Mouse (Mus musculus): Measurements from ENCODE around the gene Slc45a2. TPM values are rescaled to one million over a fixed set of nuclear protein-coding genes. Genes with fewer than 3 reads are reported as not detected.
"Not testable (repeated sequence)": the region's sequence is repeated elsewhere in the genome, so short reads cannot be mapped to it uniquely, and the experiment has no call there.

The Slc45a2 gene
- total RNA-seq (2021): under 1 TPM in 1 of 2 experiments, not detected in 1; 0.13 TPM
- long read RNA-seq, experiment 1, partial matches to known transcripts: 0 of 1 reads
- long read RNA-seq, experiment 1, other reads (novel, unspliced or antisense): 0 of 1 reads
- long read RNA-seq, experiment 2: 0 reads

DNA sequence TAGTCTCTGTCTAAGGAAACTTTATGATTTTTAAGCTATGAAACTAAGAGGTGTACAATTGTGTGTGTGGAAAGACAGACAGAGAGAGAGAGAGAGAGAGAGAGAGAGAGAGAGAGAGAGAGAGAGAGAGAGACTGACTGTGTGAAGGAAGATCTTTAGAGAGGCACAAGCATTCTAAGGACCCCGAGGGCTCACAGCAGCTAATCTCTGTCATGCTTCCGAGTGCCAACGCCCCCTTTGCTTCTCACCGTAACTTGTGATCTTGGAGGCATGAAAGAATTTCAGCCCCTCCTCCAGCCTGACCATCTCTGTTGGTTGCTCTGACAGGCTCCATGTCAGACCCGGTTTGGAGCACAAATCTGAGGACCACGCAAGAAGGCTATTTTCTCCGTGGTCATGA lies at the start of gene Slc45a2:
Gene Slc45a2, plus strand, starts transcription at position 301 of the 400 bp plus-strand sequence.
- DNase-seq (ENCODE audit: low spot score in 2 of 2): no peak

DNA sequence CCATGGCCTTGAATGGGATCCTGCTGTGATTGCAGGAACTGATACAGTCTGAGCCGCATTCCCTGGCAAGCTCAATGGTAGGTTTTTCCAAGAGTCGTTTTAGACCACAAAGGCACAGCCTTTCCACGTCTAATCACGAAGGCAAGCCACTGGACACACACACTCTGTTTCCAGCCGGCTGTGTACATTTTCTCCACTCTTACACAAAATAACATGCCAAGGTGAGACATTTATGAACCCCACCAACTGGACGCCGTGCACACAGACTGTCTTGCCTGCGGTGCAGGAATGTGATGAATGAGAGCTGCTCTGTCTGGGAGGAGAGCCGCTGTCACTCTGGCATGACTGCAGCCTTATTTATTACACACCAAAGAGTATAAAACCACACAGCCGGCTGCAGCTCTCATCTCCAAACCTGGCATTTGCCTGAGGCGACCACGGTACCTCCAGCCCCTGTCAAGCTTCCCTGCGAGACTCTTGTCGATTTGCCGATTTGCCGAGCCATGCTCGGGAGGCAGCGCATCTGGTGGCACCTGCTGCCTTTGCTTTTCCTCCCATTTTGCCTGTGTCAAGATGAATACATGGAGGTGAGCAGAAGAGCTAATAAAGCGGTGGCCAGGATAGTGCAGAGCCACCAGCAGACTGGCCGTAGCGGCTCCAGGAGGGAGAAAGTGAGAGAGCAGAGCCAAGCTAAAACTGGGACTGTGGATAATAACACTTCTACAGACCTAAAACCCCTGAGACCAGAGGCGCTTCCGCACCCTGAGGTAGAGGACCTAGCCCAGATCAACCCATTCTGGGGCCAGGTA lies 48.4 kb upstream of the Slc45a2 start, which contains the start of gene C1qtnf3:
Gene C1qtnf3, plus strand, starts transcription at position 382 of the 809 bp plus-strand sequence.
- peak in 1 of 2 experiments; percentile 47 for DNase-seq (ENCODE audit: low spot score in 2 of 2)

DNA sequence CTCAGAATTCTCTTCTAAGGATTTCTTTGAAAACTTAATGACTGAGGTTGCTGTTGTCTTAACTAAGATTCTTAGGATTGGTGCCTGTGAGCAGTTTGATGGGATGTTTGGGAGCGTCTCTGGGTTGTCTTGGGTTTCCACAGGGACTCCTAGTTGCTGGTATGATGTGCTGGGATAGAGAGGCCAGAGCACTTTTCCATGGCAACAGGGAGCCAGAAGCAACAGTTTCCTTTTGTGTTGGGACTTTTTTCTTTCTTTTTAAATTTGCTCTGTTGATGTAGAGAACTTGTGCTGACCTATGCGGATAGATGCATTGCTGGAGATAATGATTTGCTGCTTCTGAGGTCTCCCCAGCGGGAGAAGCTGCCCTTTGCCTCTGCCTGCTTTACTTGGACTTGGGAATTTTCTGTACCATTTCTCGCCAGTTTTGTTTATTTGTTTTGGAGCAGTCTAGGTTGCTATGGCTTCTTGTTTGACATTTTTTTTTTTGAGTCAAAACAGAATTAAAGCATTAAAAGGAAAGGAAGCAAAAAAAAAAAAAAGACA lies 47.7 kb upstream of the Slc45a2 start:
- DNase-seq (ENCODE audit: low spot score in 2 of 2): no peak

DNA sequence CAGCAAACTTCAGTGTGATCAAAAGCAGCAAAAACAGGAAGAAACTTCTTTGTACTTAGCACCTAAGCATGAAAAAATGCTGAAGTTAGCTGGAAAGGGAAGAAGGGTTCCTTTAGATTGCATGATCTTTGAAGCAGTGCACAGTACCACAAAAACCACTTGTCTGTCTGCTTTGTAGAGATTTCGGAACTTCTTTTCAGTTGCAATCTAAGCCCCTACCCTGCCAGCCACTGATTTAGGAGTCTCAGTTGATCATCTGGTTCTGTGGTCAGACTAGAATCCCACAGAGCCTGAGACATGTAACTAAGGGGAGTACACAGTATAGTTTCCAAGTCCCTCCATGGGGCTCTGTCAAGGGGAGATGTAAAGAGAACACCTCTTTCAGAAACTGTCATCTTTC lies 47.1 kb upstream of the Slc45a2 start:
- DNase-seq (ENCODE audit: low spot score in 2 of 2): no peak

DNA sequence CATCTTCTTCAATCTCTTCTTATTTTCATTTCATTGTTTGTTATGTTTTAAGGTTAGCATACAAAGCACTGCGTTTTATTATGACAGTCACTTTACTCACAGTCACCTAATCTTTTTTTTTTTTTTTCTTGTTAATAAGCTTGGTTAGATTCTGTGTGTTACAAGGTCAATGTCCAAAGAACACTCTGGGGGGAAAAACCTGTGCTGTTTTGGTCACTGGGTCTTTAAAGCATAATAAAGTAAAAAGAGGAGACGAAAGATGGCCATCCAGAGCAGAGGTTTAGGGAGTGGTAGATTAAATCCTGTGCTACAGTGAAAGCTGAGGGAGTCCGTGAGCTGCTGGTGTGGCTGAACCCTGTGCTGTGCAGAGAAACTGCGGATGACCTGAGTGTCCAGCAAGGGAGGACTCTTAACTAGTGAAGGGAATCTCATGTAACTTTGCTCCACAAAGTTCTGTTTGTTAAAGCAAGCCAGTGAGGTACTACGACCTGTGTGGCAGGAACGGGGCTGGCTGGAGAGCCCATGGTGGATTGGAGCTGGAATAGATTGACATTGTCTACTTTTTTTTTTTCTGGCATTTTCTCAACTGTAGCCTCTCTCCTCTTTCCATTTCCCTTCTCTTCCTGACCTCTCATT lies 46.0 kb upstream of the Slc45a2 start:
- no peak for DNase-seq (ENCODE audit: low spot score in 2 of 2)

DNA sequence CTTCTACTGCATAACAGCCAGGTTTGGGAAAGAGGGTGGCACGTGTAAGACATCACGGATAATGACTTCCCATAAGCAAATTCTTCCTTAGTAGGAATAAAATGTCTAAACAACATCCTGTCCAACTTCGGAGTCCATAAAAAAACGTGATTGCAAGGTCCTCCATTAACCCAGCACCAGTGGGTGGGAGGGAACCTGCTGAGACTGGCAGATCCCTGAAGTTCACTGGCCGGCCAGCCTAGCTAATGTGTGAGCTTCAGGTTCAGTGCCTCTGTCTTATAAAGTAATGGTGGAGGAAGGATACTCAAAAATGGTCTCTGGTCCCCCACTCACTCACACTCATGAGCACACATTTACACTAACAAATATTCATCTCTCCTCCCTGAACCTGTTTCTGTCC lies 45.4 kb upstream of the Slc45a2 start:
- no peak for DNase-seq (ENCODE audit: low spot score in 2 of 2)

DNA sequence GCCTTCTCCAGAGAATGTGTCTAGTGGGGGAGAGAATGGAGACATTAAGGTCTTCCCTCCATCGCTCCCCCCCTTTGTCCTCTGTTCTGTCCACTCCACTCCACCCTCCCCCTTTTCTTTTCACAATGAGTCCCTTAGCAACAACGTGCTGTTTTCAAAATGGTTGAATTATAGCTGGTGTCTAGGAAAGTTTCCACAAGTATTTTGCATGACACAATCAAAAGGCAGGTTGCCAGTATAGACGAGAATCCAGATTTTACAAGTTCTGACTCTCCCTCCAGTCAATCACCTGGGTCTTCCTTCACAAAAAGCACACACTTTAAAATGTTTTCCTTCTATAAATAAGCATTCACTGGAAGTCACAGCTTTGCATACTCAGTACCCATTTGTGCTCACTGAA lies 43.8 kb upstream of the Slc45a2 start:
- no peak for DNase-seq (ENCODE audit: low spot score in 2 of 2)

DNA sequence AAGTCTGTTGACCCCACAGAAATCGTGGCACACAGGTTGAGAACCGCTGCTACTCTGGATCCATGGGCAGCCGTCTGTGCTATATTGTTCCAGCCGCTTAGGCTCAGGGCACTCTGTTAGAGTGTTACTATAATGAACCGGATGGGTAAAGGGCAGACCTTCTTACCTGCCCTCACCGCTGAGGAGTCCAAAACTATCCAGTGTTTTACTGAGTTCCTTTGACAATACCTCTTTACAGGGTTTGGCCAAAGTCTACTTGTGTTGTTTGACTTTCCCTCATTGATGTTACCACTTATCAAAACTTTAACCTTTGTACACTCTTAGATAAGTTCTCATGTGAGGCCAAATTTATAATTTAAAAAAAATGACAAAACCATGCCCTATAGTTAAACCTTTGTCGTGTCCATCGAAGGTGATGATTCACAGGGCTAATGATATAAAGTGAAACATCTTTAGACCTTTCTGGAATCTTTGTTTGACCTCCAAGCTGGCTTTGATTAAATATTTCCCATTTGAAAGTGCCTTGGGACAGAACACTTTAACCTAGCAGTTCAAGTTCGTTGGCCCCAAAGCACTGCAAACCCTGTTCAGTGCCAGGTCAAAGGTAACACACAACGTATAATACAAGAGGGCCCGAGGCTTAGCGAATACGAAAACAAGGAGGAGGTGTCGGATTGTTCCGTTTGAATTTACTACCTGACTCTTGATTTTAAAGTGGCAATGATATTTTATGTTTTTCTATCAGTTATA lies 41.1 kb upstream of the Slc45a2 start:
- DNase-seq (ENCODE audit: low spot score in 2 of 2): no peak

DNA sequence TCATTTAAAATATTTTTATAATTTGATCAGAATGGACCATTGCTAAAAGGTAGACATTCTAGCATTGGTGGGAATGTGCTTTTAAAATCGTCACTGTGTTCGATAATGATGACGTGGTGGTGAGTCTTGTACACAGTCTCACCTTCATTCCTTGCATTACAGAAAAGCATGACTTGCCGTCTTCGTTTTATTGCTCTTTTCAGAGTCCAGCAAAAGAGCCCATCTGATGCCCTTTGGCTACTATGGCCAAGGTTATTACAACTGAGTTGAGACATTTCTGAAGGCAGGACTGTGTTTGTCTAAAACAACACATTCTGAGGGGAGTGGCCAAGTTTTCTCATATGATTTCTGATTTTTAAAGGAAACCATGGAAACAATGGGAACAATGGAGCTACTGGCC lies 40.3 kb upstream of the Slc45a2 start:
- no peak for DNase-seq (ENCODE audit: low spot score in 2 of 2)

DNA sequence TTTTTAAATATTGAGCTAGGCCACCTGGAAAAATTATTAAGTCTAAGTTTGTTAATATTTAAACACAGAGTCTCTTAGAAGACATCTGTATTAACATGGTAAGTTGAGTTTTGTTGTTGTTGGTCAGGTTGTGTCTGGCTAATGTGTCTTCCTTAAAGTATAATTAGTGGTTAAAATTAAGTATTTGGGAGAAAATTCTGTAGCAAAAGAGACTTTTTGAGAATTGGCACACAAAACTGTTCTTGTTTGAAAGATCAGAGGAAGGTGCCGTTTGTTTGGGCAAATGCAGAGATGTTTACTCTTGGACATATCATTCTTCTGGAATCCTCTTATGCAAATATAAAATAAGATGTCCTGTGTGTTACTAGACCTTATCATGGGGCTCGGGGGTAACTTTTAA lies 37.9 kb upstream of the Slc45a2 start:
- DNase-seq (ENCODE audit: low spot score in 2 of 2): no peak

DNA sequence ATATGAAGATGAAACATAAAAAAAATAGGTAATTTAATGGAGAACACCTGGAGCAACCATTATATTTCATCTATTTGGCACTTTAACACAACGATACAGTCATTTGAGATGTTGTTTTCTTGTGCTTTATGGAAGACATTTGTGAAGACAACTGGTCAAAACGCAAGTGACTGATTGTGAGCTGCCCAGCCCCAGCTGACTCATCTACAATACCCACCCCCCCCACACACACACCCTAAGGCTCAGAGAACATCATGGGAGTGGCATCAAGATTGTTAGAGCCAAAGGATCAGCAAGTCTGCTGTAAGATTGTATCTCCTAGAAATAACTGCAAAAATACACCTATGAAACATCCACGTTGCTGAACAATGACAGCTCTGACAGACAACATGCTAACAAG lies 31.1 kb upstream of the Slc45a2 start:
- DNase-seq (ENCODE audit: low spot score in 2 of 2): no peak

DNA sequence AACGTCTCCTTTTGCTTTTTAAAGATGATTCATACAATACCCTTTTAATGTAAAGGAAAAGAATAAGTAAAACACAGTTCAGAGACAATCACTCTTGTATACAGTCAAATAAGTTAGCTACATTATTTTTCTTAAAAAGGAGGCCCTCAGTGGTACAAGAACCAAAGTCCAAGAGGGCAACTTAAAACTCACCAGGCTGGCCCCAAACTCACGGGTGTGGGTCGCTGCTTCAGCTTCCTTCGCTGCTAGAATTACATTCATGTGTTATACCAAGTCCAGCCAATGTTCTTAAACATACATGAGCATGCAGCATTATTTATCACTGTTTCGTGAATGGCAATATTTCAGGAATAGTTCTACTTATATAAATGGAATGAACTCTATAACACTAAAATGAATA lies 29.7 kb upstream of the Slc45a2 start:
- DNase-seq (ENCODE audit: low spot score in 2 of 2): no peak

DNA sequence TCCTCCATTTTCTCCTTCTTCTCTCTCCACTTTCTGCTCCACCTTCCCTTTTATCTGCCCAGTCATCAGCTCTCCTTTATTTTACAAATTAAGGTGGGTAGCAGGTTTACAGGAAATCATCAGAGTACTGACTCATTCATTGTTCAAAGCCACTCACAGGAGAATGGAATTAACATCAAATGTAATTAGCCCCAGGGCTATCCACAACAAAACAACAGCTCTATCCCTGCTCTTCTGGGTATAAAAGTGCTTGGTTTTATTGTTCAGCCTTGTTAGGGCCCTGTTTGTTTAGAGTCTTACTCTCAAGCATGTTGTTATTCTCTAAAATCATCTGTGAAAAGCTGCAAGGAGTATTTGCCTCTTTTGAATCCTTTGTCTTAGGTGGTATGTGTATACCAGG lies 23.4 kb upstream of the Slc45a2 start:
- DNase-seq (ENCODE audit: low spot score in 2 of 2): no peak

DNA sequence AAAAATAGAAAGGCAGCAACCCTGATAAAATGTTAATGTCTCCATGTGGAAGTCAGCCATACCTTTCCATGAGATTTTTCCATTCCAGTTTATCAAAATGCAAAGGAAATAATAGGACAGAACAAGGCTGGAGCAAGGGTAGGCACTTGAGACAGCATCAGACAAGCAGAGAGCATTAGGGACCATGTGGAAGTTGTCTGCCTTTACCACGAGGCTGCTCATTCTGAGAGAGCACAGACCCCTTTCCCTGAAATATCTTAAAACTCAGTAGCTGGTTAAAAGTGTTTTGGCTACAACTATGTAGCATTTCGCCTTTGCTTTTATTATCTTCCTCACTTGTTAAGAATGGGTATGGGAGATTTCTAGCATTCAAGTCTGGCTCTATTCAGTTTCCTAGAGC lies 19.8 kb upstream of the Slc45a2 start:
- DNase-seq (ENCODE audit: low spot score in 2 of 2): no peak

DNA sequence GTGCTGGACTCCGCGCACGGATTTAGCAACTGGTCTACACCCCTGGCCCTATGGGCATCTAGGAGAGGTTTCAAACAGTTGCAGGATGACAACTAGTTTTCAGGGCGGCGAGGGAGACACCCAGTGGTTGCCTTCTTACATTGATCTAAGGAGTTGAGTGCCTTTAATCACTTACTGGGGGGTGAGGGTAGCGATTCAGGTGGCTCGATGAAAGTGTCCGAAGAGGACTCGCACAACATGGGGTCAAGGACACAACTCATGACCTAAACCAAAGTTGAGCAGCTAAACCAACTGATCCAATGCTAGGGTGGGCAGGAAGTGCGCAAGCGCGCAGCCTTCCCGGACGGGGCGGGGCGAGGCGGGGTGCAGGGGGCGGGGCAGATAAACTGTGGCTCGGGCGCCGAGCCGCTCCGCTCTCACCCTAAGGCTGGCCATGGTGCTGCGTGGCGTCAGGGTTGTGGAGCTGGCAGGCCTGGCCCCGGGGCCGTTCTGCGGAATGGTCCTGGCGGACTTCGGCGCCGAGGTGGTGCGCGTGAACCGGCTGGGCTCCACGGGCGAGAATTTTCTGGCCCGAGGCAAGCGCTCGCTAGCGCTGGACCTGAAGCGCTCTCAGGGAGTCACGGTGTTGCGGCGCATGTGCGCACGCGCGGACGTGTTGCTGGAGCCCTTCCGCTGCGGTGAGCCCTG lies 19.0 kb upstream of the Slc45a2 start, which contains the start of gene Amacr:
Gene Amacr, plus strand, starts transcription at position 380 of the 687 bp plus-strand sequence.
- peak; percentile 80 to 88 for DNase-seq (ENCODE audit: low spot score in 2 of 2)

DNA sequence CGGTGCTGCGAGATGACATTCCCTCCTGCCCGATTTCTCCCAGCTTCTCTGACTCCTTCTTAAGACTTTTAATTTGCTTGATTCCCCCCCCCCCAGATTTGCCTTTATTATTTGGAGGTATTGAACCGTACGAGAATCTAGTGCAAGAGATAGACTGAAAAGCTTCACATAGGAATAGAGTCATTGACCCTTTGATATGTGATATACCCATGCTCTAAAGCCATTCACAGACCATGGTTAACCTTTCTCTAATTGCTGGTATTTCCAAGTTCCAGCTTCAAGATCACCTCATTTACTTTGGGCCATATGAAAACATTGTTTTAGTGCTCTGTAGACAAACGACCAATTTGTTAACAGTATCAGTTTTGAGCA lies 18.5 kb upstream of the Slc45a2 start:
- no peak for DNase-seq (ENCODE audit: low spot score in 2 of 2)

DNA sequence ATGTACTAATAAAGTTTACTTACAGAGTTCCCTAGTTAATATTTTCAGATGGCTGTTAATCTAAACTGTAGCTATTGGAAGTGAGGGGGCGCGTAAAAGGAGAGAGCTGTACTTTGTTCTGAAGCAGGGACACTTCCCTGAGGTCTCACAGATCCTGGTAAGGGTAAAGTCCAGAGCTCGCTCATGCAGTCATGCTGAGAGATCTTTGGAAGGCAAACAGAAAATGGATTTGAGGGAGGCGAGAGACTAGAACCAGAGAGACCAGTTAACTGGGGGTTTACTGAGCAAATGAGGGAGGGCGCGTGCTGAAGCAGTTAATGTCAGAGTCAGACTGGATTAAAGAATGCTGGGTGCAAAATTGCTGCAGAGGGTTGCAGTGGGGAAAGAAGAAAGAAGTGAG lies 14.8 kb upstream of the Slc45a2 start:
- no peak for DNase-seq (ENCODE audit: low spot score in 2 of 2)

DNA sequence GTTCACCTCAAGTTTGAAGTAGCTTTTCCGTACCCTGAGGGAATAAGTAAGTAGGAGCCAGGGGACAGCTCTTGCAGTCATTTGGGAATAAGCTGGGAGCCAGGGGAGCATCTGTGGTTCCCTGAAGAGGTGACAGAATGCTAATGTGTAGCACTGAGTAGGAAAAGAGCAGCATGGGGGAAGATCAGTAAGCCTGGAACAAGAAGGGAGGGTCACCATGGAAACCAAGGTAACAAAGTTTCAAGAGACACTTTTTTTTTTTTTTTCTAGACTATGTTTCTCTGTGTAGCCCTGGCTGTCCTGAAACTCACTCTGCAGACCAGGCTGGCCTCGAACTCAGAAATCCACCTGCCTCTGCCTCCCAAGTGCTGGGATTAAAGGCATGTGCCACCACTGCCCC lies 14.0 kb upstream of the Slc45a2 start:
- not testable (repeated sequence) for DNase-seq (ENCODE audit: low spot score in 2 of 2)

DNA sequence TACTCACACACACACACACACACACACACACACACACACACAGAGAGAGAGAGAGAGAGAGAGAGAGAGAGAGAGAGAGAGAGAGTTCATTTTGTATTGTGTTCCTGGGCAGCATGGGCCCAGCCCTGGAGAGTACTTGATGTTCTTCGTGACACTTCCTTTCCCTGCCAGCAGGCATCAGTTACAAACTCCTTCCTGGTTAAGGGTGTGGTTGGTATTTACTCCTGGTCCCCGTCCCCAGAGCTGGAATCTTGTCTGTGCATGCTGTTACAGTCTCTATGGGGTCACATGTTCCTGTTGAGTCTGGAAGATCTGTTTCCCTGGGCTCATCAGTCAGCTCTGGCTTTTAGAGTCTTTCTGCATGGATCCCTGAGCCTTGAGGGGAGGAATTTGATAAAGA lies 10.1 kb upstream of the Slc45a2 start:
- no peak for DNase-seq (ENCODE audit: low spot score in 2 of 2)

DNA sequence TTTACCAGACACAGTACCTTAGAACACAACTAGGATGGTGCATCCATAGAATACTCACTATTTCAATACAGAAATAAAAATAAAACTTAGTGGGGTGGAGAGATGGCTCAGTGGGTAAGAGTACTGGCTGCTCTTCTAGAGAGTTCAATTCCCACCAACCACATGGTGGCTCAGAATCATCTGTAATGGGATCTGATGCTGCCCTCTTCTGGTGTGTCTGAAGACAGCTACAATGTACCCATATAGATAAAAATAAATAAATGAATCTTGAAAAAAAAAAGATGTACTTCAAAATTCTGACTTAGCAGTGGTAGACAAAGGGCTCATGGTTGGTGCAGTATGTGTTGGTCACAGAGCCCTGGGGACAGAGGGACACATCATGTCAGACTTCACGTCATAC lies 9.0 kb upstream of the Slc45a2 start:
- no peak for DNase-seq (ENCODE audit: low spot score in 2 of 2)

DNA sequence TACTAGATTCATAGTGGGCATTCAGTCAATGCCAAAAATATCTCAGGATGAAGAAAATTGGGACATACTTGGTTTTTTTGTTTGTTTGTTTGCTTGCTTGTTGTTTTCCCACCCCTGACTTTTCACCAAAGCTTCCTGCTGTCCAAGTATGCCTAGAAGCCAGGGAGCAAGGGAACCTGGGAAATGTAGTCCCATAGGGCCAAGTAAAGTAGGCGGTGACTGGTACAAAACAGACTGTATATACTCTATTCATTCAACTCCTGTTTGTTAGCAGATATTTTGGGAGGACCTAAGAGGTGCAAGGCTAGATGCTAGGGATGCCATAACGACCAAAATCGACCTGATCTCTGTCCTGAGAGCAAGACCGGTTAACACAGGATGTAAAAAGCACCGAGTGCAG lies 689 bp upstream of the Slc45a2 start:
- no peak for DNase-seq (ENCODE audit: low spot score in 2 of 2)
